Mouse (Mus musculus) hindbrain, embryonic 12.5 days (tissue): ENCODE measurements around the gene Rdh9. TPM values are rescaled to one million over a fixed set of nuclear protein-coding genes. Genes with fewer than 3 reads are reported as not detected.
"Not testable (repeated sequence)": the region's sequence is repeated elsewhere in the genome, so short reads cannot be mapped to it uniquely, and the experiment has no call there.

Source experiments
- ATAC-seq: fragments of 200-750 bp; cut with Nextera tagmentation; 2 replicates; pipeline ENCODE4 v1.8.0; 2017; ENCODE audit warnings: moderate TSS enrichment; ENCODE audit not compliant: low FRiP score
- H3K27ac ChIP-seq: fragments of 300-500 bp; sonication (generic); 2 replicates; pipeline ENCODE4 v1.5.1; 2016; ENCODE audit warnings: mild to moderate bottlenecking
- H3K27me3 ChIP-seq: fragments of 300-500 bp; sonication (generic); 2 replicates; pipeline ENCODE4 v1.6.1; 2016; ENCODE audit warnings: mild to moderate bottlenecking
- H3K36me3 ChIP-seq: fragments of 300-500 bp; sonication (generic); 2 replicates; pipeline ENCODE4 v1.6.1; 2016; ENCODE audit warnings: mild to moderate bottlenecking
- H3K4me1 ChIP-seq: fragments of 300-500 bp; sonication (generic); 2 replicates; pipeline ENCODE4 v1.6.1; 2016
- H3K4me2 ChIP-seq: fragments of 300-500 bp; sonication (generic); replicated peaks from 2 replicates; pipeline ENCODE4 v1.6.1; 2016; ENCODE audit warnings: mild to moderate bottlenecking
- H3K4me3 ChIP-seq: fragments of 300-500 bp; sonication (generic); 2 replicates; pipeline ENCODE4 v1.5.1; 2016; ENCODE audit warnings: mild to moderate bottlenecking
- H3K9ac ChIP-seq: fragments of 300-500 bp; sonication (generic); 2 replicates; pipeline ENCODE4 v1.6.1; 2016; ENCODE audit warnings: mild to moderate bottlenecking, moderate library complexity
- H3K9me3 ChIP-seq: fragments of 300-500 bp; sonication (generic); replicated peaks from 2 replicates; pipeline ENCODE4 v1.6.1; 2016; ENCODE audit warnings: mild to moderate bottlenecking
- WGBS: fragments of 180-500 bp; shearing (Covaris S2); methylation state at CpG from one replicate; pipeline ENCODE4 v1.1.7; 2016; 5-methylcytosine and 5-hydroxymethylcytosine counted together
- polyA plus RNA-seq: library from polyadenylated mRNA; unstranded; fragments of >200 nt; fragmentation: Nextera tagmentation; extraction: Ambion mirVana; gene quantifications from 2 replicates; pipeline ENCODE4 v1.2.1, GENCODE M21; 2016

Rdh9 gene
- polyA plus RNA-seq, 1 experiment from 2014 or later = 0.08 TPM

GRCm38 (mm10) chr10:127829121-127829520, 52.9 kb downstream of the Rdh9 start:
- no peaks in the 10 kb centered on the region for H3K9me3 ChIP-seq
- H3K36me3 ChIP-seq = no peaks in the 10 kb centered on the region
- WGBS = 77% methylated on average over 3 of the region's 3 CpGs
- H3K9ac ChIP-seq = no peak overlapping the region
- H3K4me2 ChIP-seq = no peak overlapping the region
- no peak overlapping the region for H3K4me3 ChIP-seq
- H3K27ac ChIP-seq = no peak overlapping the region
- H3K4me1 ChIP-seq = no peaks in the 10 kb centered on the region
- ATAC-seq = no peak
- no peaks in the 10 kb centered on the region for H3K27me3 ChIP-seq

GRCm38 (mm10) chr10:127834186-127834585, 58.0 kb downstream of the Rdh9 start:
- H3K4me2 ChIP-seq, H3K9ac ChIP-seq, H3K4me1 ChIP-seq, H3K36me3 ChIP-seq, ATAC-seq, H3K27me3 ChIP-seq, H3K9me3 ChIP-seq, H3K27ac ChIP-seq, H3K4me3 ChIP-seq: not testable (repeated sequence)
- WGBS = 86% methylated on average over 1 of the region's 1 CpGs

GRCm38 (mm10) chr10:127835292-127835691, 59.1 kb downstream of the Rdh9 start:
- 90% methylated on average over 5 of the region's 5 CpGs for WGBS
- Histone ChIP-seq H3K9me3 (no peaks in the 10 kb centered on the region; the same call in none of the 2 replicates), H3K4me3 (no peak overlapping the region), H3K36me3 (no peaks in the 10 kb centered on the region), H3K4me1 (no peaks in the 10 kb centered on the region), H3K9ac (no peak overlapping the region), H3K27ac (no peak overlapping the region), H3K4me2 (no peak overlapping the region), H3K27me3 (no peaks in the 10 kb centered on the region)
- no peak for ATAC-seq

- not testable (repeated sequence) for H3K36me3 ChIP-seq, H3K27ac ChIP-seq, H3K9me3 ChIP-seq, H3K27me3 ChIP-seq, H3K9ac ChIP-seq, H3K4me3 ChIP-seq, H3K4me2 ChIP-seq, H3K4me1 ChIP-seq, ATAC-seq
- WGBS = 94% methylated on average over 5 of the region's 5 CpGs
These were observed 61.6 kb downstream of the Rdh9 start for GRCm38 (mm10) chr10:127837793-127838192.

GRCm38 (mm10) chr10:127838539-127838938, 62.4 kb downstream of the Rdh9 start:
- Histone ChIP-seq H3K36me3 (no peaks in the 10 kb centered on the region), H3K27me3 (no peaks in the 10 kb centered on the region), H3K4me3 (no peak overlapping the region), H3K4me2 (no peak overlapping the region), H3K9me3 (no peaks in the 10 kb centered on the region; the same call in none of the 2 replicates), H3K9ac (no peak overlapping the region), H3K27ac (no peak overlapping the region), H3K4me1 (no peaks in the 10 kb centered on the region)
- WGBS = 90% methylated on average over 2 of the region's 2 CpGs
- no peak for ATAC-seq

- no peaks in the 10 kb centered on the region for H3K27me3 ChIP-seq
- H3K27ac ChIP-seq = no peak overlapping the region
- 76% methylated on average over 2 of the region's 2 CpGs for WGBS
- H3K4me2 ChIP-seq = no peak overlapping the region
- no peak for ATAC-seq
- no peaks in the 10 kb centered on the region for H3K4me1 ChIP-seq
- no peak overlapping the region for H3K4me3 ChIP-seq
- no peaks in the 10 kb centered on the region; the same call in none of the 2 replicates for H3K9me3 ChIP-seq
- H3K36me3 ChIP-seq = no peaks in the 10 kb centered on the region
- H3K9ac ChIP-seq = no peak overlapping the region
These were observed 64.6 kb downstream of the Rdh9 start for GRCm38 (mm10) chr10:127840776-127841175.

Other genes starting within 250 kb of the Rdh9 start
- 101 and 109 TPM in 2 replicates for gene Nxph4, start 241.8 kb upstream of the Rdh9 start, polyA plus RNA-seq
- gene Lrp1, start 155.2 kb upstream of the Rdh9 start, polyA plus RNA-seq = 111 and 115 TPM in 2 replicates
- gene Stat6, start 133.4 kb upstream of the Rdh9 start, polyA plus RNA-seq = 8.8 and 11.3 TPM in 2 replicates
- gene Nemp1, start 109.5 kb upstream of the Rdh9 start, polyA plus RNA-seq = 7.8 and 8.9 TPM in 2 replicates
- gene Nab2, start 107.8 kb upstream of the Rdh9 start, polyA plus RNA-seq = 6.8 and 8.9 TPM in 2 replicates
- 0.33 and 0.67 TPM in 2 replicates for gene Myo1a, start 71.2 kb upstream of the Rdh9 start, polyA plus RNA-seq
- not detected in 2 replicates for gene Tac2, start 51.9 kb upstream of the Rdh9 start, polyA plus RNA-seq
- 5.2 and 5.3 TPM in 2 replicates for gene Zbtb39, start 36.8 kb upstream of the Rdh9 start, polyA plus RNA-seq
- 0.61 and 0.70 TPM in 2 replicates for gene Gpr182, start 24.7 kb upstream of the Rdh9 start, polyA plus RNA-seq
- gene Rdh1, start 16.7 kb upstream of the Rdh9 start, polyA plus RNA-seq = 0.05 TPM in 1 of 2 replicates, not detected in the other
- gene Rdh16f1, start 16.6 kb upstream of the Rdh9 start, polyA plus RNA-seq = not detected in 2 replicates
- gene Rdh16, start 24.8 kb downstream of the Rdh9 start, polyA plus RNA-seq = not detected in 2 replicates
- not detected in 2 replicates for gene Rdh19, start 73.5 kb downstream of the Rdh9 start, polyA plus RNA-seq
- not detected in 2 replicates for gene Rdh16f2, start 90.1 kb downstream of the Rdh9 start, polyA plus RNA-seq
- not detected in 2 replicates for gene Rdh7, start 112.4 kb downstream of the Rdh9 start, polyA plus RNA-seq
- not detected in 2 replicates for gene Sdr9c7, start 122.1 kb downstream of the Rdh9 start, polyA plus RNA-seq
- gene Hsd17b6, start 231.2 kb downstream of the Rdh9 start, polyA plus RNA-seq = not detected in 2 replicates
- gene Prim1, start 238.8 kb downstream of the Rdh9 start, polyA plus RNA-seq = 50.9 and 54.1 TPM in 2 replicates